Mouse (Mus musculus): ENCODE measurements at regions not wholly inside any gene's neighbourhood (a gene's known extent, or its start where the extent isn't known, plus 50 kb on each side); places are given as distances from the start of the nearest gene placed in this dataset.

DNA sequence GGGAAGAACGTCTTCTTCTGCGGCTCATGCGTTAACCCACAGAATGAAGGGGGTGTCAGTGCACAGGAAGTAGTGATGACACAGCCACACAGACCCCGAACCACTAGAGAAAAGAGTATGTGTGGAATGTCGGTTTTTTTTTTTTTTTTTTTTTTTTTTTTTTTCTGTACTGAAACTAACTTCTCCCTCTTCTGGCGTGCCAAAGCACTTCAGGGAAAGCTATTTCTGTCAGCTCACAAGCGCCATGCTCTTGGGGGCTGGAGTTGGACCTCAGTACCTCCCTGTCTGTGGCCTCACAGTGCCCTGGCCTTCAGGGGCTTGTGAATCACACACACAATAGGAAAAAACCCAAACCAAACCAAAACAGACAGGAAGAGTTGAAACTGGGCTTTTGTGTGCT, 221.1 kb upstream of the Nfe2l3 start:
- no peaks in the 10 kb centered on the region for H3K36me3 ChIP-seq (ENCODE audit: control insufficient read depth, insufficient read depth, low read length)
- WGBS: 60% methylated on average over 7 of the region's 7 CpGs
- no peak overlapping the region for H3K27ac ChIP-seq (ENCODE audit: low read depth, low read length)
- no peak overlapping the region for H3K4me3 ChIP-seq (ENCODE audit: low read depth, low read length)
- no peak overlapping the region for H3K9ac ChIP-seq (replicated peaks; ENCODE audit: low read depth, low read length)
- no peaks in the 10 kb centered on the region for H3K27me3 ChIP-seq (ENCODE audit: control insufficient read depth, insufficient read depth, low read length)
- no peak for ATAC-seq (ENCODE audit: low read depth)
- no peaks in the 10 kb centered on the region for H3K9me3 ChIP-seq (ENCODE audit: control insufficient read depth, low read length)
- H3K4me2 ChIP-seq (ENCODE audit: low read depth, low read length): no peak overlapping the region
- H3K4me1 ChIP-seq (ENCODE audit: control insufficient read depth, insufficient read depth, low read length): peaks cover 14% of the 10 kb centered on the region; the same call in 1 of the 2 replicates

DNA sequence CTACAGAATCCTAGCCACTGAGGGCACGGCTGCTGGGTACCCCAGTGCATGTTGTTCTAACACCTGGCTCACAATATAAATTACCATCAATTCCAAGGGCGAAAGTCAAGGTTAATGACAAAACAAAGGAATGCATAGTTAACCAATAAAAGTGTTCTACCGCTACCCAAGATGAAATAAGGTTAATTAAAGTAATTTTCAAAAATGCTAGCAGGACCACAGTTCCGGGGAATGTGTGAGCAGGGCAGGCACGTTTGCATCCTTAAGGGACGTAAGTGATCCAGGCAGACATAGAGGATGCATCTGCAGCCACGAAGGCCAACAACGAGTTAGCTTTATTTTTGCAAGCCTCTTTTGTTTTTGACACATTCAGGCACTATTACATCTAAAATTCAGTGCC, 220.3 kb upstream of the Nfe2l3 start:
- no peaks in the 10 kb centered on the region for H3K36me3 ChIP-seq (ENCODE audit: control insufficient read depth, insufficient read depth, low read length)

DNA sequence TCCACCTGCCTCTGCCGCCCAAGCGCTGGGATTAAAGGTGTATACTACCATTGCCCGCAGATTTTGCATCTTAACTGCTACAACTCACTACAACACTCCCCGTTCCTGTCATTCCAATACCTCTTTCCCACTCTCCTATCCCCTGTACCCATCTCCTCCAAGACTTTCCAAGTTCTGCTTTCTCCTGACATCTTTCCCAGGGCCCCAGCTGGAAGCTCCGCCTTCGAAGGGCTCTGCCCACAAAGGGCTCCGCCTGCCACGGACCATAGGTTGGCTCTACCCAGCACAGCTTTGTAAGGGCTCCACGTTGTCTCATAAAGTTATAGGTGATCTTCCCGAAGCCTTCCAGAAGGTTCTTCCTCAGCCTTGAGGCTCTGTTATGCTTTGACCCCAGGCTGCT, 217.1 kb upstream of the Nfe2l3 start:
- H3K9ac ChIP-seq (replicated peaks; ENCODE audit: low read depth, low read length): no peak overlapping the region
- ATAC-seq (ENCODE audit: low read depth): no peak
- no peak overlapping the region for H3K4me2 ChIP-seq (ENCODE audit: low read depth, low read length)
- no peak overlapping the region for H3K27ac ChIP-seq (ENCODE audit: low read depth, low read length)
- no peaks in the 10 kb centered on the region for H3K9me3 ChIP-seq (ENCODE audit: control insufficient read depth, low read length)
- WGBS: 89% methylated on average over 10 of the region's 10 CpGs
- no peaks in the 10 kb centered on the region for H3K27me3 ChIP-seq (ENCODE audit: control insufficient read depth, insufficient read depth, low read length)
- H3K4me1 ChIP-seq (ENCODE audit: control insufficient read depth, insufficient read depth, low read length): no peaks in the 10 kb centered on the region
- H3K4me3 ChIP-seq (ENCODE audit: low read depth, low read length): no peak overlapping the region
- H3K36me3 ChIP-seq (ENCODE audit: control insufficient read depth, insufficient read depth, low read length): no peaks in the 10 kb centered on the region

More for the DNA sequence above, 220.3 kb upstream of the Nfe2l3 start:
- WGBS: 72% methylated on average over 8 of the region's 8 CpGs
- H3K4me3 ChIP-seq (ENCODE audit: low read depth, low read length): no peak overlapping the region
- H3K9ac ChIP-seq (replicated peaks; ENCODE audit: low read depth, low read length): no peak overlapping the region
- ATAC-seq (ENCODE audit: low read depth): no peak
- H3K9me3 ChIP-seq (ENCODE audit: control insufficient read depth, low read length): no peaks in the 10 kb centered on the region
- no peak overlapping the region for H3K27ac ChIP-seq (ENCODE audit: low read depth, low read length)
- peaks cover 14% of the 10 kb centered on the region; the same call in 1 of the 2 replicates for H3K4me1 ChIP-seq (ENCODE audit: control insufficient read depth, insufficient read depth, low read length)
- H3K4me2 ChIP-seq (ENCODE audit: low read depth, low read length): no peak overlapping the region
- H3K27me3 ChIP-seq (ENCODE audit: control insufficient read depth, insufficient read depth, low read length): no peaks in the 10 kb centered on the region

DNA sequence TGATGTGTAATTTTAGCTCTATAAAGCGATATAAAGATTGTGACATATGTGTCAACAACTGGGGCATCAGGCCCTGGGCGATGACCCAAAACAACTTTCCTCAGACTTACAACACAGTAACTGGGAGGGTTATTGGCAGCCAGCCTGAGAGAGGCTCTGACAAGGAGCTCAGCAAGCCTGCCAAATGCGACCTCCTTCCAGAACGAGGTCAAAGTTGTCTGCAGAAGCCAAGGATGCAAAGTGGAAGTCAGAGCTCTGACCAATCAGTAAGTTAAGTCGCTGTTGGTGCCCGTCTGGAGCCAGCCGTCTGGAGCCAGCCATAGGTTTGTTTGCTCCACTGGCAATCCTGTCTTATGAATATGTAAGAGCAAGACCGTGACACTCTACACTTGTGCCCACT, 216.0 kb upstream of the Nfe2l3 start:
- H3K4me2 ChIP-seq (ENCODE audit: low read depth, low read length): no peak overlapping the region
- no peaks in the 10 kb centered on the region for H3K9me3 ChIP-seq (ENCODE audit: control insufficient read depth, low read length)
- H3K4me3 ChIP-seq (ENCODE audit: low read depth, low read length): no peak overlapping the region
- H3K9ac ChIP-seq (replicated peaks; ENCODE audit: low read depth, low read length): no peak overlapping the region
- no peaks in the 10 kb centered on the region for H3K36me3 ChIP-seq (ENCODE audit: control insufficient read depth, insufficient read depth, low read length)
- 48% methylated on average over 8 of the region's 8 CpGs for WGBS
- ATAC-seq (ENCODE audit: low read depth): no peak
- H3K27ac ChIP-seq (ENCODE audit: low read depth, low read length): no peak overlapping the region
- no peaks in the 10 kb centered on the region for H3K27me3 ChIP-seq (ENCODE audit: control insufficient read depth, insufficient read depth, low read length)
- no peaks in the 10 kb centered on the region for H3K4me1 ChIP-seq (ENCODE audit: control insufficient read depth, insufficient read depth, low read length)

DNA sequence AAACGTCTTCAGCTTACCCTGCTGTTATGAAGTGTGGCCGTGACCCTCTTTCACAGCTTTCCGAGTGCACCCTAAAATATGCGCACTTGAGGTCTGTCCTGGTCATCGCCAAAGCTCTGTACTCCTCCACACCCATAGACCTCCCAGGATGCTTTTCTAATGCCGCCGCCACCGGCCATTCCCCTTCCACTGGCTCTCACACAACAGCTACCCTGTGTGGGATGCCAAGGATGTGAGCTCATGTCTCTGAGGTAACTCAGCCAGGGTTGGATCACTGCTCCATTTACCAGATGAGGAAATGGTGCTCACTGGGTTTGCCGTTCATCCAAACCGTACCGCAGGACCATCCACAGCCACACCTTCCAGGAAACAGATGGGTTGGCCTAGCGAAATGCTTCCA, 212.8 kb upstream of the Nfe2l3 start:
- ATAC-seq (ENCODE audit: low read depth): no peak
- Histone ChIP-seq H3K36me3 (ENCODE audit: control insufficient read depth, insufficient read depth, low read length) (no peaks in the 10 kb centered on the region), H3K4me1 (ENCODE audit: control insufficient read depth, insufficient read depth, low read length) (no peaks in the 10 kb centered on the region), H3K27ac (ENCODE audit: low read depth, low read length) (no peak overlapping the region), H3K9ac (replicated peaks; ENCODE audit: low read depth, low read length) (no peak overlapping the region), H3K9me3 (ENCODE audit: control insufficient read depth, low read length) (no peaks in the 10 kb centered on the region), H3K4me2 (ENCODE audit: low read depth, low read length) (no peak overlapping the region), H3K27me3 (ENCODE audit: control insufficient read depth, insufficient read depth, low read length) (no peaks in the 10 kb centered on the region), H3K4me3 (ENCODE audit: low read depth, low read length) (no peak overlapping the region)
- WGBS: 75% methylated on average over 12 of the region's 12 CpGs

DNA sequence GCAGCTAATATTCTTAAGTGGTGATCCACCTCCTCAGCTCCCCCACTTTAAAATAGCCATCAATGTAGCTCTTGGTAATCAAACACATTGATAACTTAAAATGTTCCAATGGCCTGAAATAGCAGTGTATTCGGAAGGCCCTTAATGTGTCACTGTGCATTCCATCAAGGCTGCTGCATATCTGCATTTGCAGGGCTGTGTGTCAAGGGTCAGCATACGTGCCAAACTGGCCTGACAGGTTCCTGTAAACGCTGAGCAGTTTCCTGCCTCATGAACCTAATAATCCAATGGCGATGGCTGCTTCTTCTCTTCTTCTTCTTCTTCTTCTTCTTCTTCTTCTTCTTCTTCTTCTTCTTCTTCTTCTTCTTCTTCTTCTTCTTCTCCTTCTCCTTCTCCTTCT, 211.7 kb upstream of the Nfe2l3 start:
- Histone ChIP-seq H3K9ac (replicated peaks; ENCODE audit: low read depth, low read length) (no peak overlapping the region), H3K9me3 (ENCODE audit: control insufficient read depth, low read length) (no peaks in the 10 kb centered on the region), H3K27ac (ENCODE audit: low read depth, low read length) (no peak overlapping the region), H3K4me1 (ENCODE audit: control insufficient read depth, insufficient read depth, low read length) (no peaks in the 10 kb centered on the region), H3K4me2 (ENCODE audit: low read depth, low read length) (no peak overlapping the region), H3K4me3 (ENCODE audit: low read depth, low read length) (no peak overlapping the region), H3K36me3 (ENCODE audit: control insufficient read depth, insufficient read depth, low read length) (no peaks in the 10 kb centered on the region), H3K27me3 (ENCODE audit: control insufficient read depth, insufficient read depth, low read length) (no peaks in the 10 kb centered on the region)
- 69% methylated on average over 4 of the region's 4 CpGs for WGBS
- ATAC-seq (ENCODE audit: low read depth): no peak

DNA sequence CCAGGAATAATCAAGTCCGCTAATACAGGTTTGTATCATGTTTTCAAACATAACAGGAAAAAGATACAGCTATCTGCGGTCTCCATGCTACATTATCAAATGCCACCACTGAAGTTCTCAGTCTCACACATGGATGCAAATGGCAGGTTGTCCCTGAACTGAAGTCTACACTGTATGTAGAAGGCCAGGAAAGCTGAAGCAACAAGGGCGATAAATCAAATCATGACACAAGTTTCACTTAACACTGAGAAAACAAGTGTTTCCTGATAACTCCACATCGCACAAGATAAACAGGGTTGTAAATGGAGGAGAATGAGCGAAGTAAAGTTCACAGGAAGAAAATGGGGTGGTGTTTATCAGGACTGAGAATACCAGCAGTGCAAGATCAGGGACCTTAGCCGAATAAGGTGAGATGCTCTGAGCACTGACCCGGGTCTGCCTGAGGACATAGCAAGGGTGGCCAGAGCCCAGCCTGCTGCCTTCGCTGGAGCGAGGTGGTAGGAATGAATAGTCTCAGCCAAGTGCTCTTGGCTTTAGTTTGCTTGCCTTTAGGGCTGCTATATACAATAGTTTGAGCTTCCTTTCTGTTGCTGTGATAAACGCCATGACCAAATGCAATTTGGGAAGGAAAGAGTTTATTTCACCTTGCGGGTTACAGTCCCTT, 196.3 kb upstream of the Nfe2l3 start:
- Histone ChIP-seq H3K27ac (ENCODE audit: low read depth, low read length) (no peak overlapping the region), H3K36me3 (ENCODE audit: control insufficient read depth, insufficient read depth, low read length) (no peaks in the 10 kb centered on the region), H3K9me3 (ENCODE audit: control insufficient read depth, low read length) (no peaks in the 10 kb centered on the region; the same call in 1 of the 2 replicates), H3K4me1 (ENCODE audit: control insufficient read depth, insufficient read depth, low read length) (no peaks in the 10 kb centered on the region), H3K4me3 (ENCODE audit: low read depth, low read length) (no peak overlapping the region), H3K9ac (replicated peaks; ENCODE audit: low read depth, low read length) (no peak overlapping the region), H3K27me3 (ENCODE audit: control insufficient read depth, insufficient read depth, low read length) (no peaks in the 10 kb centered on the region), H3K4me2 (ENCODE audit: low read depth, low read length) (no peak overlapping the region)
- 92% methylated on average over 11 of the region's 11 CpGs for WGBS
- no peak for ATAC-seq (ENCODE audit: low read depth)

DNA sequence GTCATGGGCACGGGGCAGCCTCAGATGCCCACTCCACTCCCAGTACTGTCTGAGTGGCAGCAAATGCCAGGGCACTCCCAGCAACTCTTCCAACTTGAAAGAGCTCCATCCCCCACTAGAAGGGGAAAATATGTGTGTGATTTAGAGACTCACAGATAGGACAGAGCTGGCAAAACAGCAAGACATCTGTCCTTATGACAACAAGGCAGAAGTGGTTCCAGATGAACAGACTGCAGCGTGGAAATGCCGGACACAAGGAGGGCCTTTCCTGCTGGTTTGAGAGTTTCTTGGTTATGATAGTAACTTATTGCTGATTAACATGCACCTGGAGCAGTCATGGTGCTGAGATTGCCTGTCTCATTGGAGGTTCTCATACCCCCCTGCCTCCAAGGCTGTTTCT, 192.4 kb upstream of the Nfe2l3 start:
- no peaks in the 10 kb centered on the region; the same call in 1 of the 2 replicates for H3K9me3 ChIP-seq (ENCODE audit: control insufficient read depth, low read length)
- ATAC-seq (ENCODE audit: low read depth): no peak

DNA sequence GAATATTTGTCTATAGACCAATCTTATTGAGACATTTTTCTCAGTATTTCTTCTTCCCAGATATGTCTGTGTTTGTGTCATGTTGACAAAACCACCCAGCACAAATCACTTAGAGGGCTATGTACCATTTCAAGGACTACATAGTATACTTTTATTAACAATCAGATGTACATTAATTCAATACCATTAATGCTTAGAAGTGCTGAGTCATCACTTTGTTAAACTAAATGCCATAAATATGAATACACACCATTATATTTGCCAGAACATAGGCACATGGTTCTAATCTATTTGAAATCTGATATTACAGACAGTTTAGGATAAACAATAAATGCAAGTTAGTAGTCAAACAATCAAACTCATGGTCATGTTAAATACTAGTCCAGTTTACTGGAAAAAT, 182.2 kb upstream of the Nfe2l3 start:
- H3K9ac ChIP-seq (replicated peaks; ENCODE audit: low read depth, low read length): no peak overlapping the region
- H3K4me2 ChIP-seq (ENCODE audit: low read depth, low read length): no peak overlapping the region

More for the DNA sequence above, 192.4 kb upstream of the Nfe2l3 start:
- Histone ChIP-seq H3K4me2 (ENCODE audit: low read depth, low read length) (no peak overlapping the region), H3K4me3 (ENCODE audit: low read depth, low read length) (no peak overlapping the region), H3K9ac (replicated peaks; ENCODE audit: low read depth, low read length) (no peak overlapping the region), H3K36me3 (ENCODE audit: control insufficient read depth, insufficient read depth, low read length) (no peaks in the 10 kb centered on the region), H3K27ac (ENCODE audit: low read depth, low read length) (no peak overlapping the region), H3K27me3 (ENCODE audit: control insufficient read depth, insufficient read depth, low read length) (no peaks in the 10 kb centered on the region), H3K4me1 (ENCODE audit: control insufficient read depth, insufficient read depth, low read length) (no peaks in the 10 kb centered on the region)
- 82% methylated on average over 3 of the region's 3 CpGs for WGBS

More for the DNA sequence above, 182.2 kb upstream of the Nfe2l3 start:
- no peaks in the 10 kb centered on the region for H3K36me3 ChIP-seq (ENCODE audit: control insufficient read depth, insufficient read depth, low read length)
- ATAC-seq (ENCODE audit: low read depth): no peak
- H3K4me3 ChIP-seq (ENCODE audit: low read depth, low read length): no peak overlapping the region
- H3K27ac ChIP-seq (ENCODE audit: low read depth, low read length): no peak overlapping the region
- H3K27me3 ChIP-seq (ENCODE audit: control insufficient read depth, insufficient read depth, low read length): no peaks in the 10 kb centered on the region
- no peaks in the 10 kb centered on the region for H3K9me3 ChIP-seq (ENCODE audit: control insufficient read depth, low read length)
- H3K4me1 ChIP-seq (ENCODE audit: control insufficient read depth, insufficient read depth, low read length): no peaks in the 10 kb centered on the region
